In genomic region chr4:150371580-150372380, GRCm38 (mm10) we compare ENCODE assay signal across 1 mouse cellular context.
TF ChIP-seq lines count a peak whose summit lies in the region.

No protein-coding gene starts in this region.

TF ChIP-seq in CH12.LX, 34 proteins besides CTCF, POLR2A, EP300 and RAD21 (continued from another document):
- TF ChIP-seq UBTF (IDR thresholded peaks at IDR 0.05; ENCODE audit: low read depth, low read length) (peak; percentile 76; the same call in 1 of the 2 replicates), JUN (IDR thresholded peaks at IDR 0.05; ENCODE audit: insufficient read depth, low read depth, low read length) (no peak), SIN3A (IDR thresholded peaks at IDR 0.05; ENCODE audit: low read length) (peak; percentile 22), E2F4 (IDR thresholded peaks at IDR 0.05; ENCODE audit: insufficient replicate concordance, low read depth, low read length) (no peak), HCFC1 (IDR thresholded peaks at IDR 0.05; ENCODE audit: low read depth, low read length) (no peak; the same call in 1 of the 2 replicates), NRF1 (IDR thresholded peaks at IDR 0.05; ENCODE audit: low read depth, low read length) (no peak), MAFK (IDR thresholded peaks at IDR 0.05; ENCODE audit: insufficient replicate concordance, low read length) (no peak), USF2 (conservative IDR thresholded peaks at IDR 0.05; ENCODE audit: low read depth, low read length) (no peak; the same call in 1 of the 2 replicates), ETS1 (conservative IDR thresholded peaks at IDR 0.05; ENCODE audit: low read depth, low read length) (no peak), BHLHE40 (IDR thresholded peaks at IDR 0.05; ENCODE audit: low read depth, low read length) (peak; percentile 93), MEF2A (IDR thresholded peaks at IDR 0.05; ENCODE audit: borderline replicate concordance, low read depth, low read length) (no peak), MYC (IDR thresholded peaks at IDR 0.05; ENCODE audit: low read depth, low read length) (no peak; the same call in 1 of the 2 replicates)
